In the genomic region with DNA sequence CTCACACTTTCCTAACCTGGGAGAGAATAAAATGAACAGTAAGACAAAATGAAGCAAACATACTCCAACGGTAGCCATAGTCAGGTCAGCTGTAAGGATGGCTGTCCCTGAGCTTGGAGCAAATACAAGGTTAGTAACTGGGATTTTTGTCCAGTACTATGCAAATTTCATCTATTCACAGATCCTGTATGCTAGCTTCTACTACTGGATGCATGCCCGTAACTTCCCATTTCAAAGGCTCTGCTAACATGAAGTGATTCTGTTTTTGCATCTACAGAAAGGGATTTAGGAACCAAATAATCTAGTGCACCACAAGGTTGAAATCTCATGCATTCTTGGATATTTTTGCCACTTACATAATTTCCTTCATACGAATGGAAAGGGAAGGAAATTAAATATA, we compare ENCODE assay signal across 18 mouse cellular contexts.
DNase-seq lines count a peak whose midpoint lies in the region; ATAC-seq and TF ChIP-seq lines count a peak whose summit lies in the region.
"Had no signal": no experiment of that assay in that cellular context is flagged by ENCODE, and none has a peak within 500 bp of the region (broad histone marks: within the 10 kb centered on the region; RNA-seq: fewer than 3 reads in every experiment).

No protein-coding gene starts in this region.

- peak overlapping the region; percentile 0; the same call in 1 of the 2 replicates for H3K27ac ChIP-seq in left cerebral cortex, adult 2 months
- H3K27ac ChIP-seq: embryonic facial prominence, embryonic 13.5 days; embryonic facial prominence, embryonic 15.5 days; forebrain, embryonic 10.5 days; forebrain, embryonic 12.5 days had no signal

- intact Hi-C loops in left cerebral cortex, adult 2 months (cut with DNase I) = no loop called here

- no peak for TF ChIP-seq CTCF in left cerebral cortex, adult 2 months (IDR thresholded peaks at IDR 0.05)

- H3K4me3 ChIP-seq in left cerebral cortex, adult 2 months = no peak overlapping the region
- H3K4me3 ChIP-seq: embryonic facial prominence, embryonic 13.5 days; embryonic facial prominence, embryonic 15.5 days; erythroblast, embryonic 14.5 days; forebrain, embryonic 10.5 days; forebrain, embryonic 12.5 days had no signal

- ATAC-seq in frontal cortex, adult (ENCODE audit: low TSS enrichment) = peak; percentile 48

- no peak for DNase-seq in frontal cortex, postnatal 10 days (ENCODE audit: low spot score in 2 of 2)
- DNase-seq in left cerebral cortex, adult 2 months (ENCODE audit: extremely low spot score in 1 of 2, low spot score in 2 of 2) = no peak
- DNase-seq in left cerebral cortex, adult 11 months (ENCODE audit: low spot score) = no peak
- DNase-seq: adrenal gland, adult 2 months; adrenal gland, postnatal 10 days; adrenal gland, postnatal 25 days; cerebellum, adult 11 months; cerebellum, adult 18-20 months; cerebellum, adult 8-10 months; cerebellum, adult 9-11 months; cerebellum, postnatal 14 days; cerebellum, postnatal 36 days had no signal
